Mouse (Mus musculus) CH12.LX (cell line): ENCODE data around the gene Gstt2. TPM values are rescaled to one million over a fixed set of nuclear protein-coding genes. Genes with fewer than 3 reads are reported as not detected.

ENCODE experiments used
- DNase-seq: peaks from one replicate; pipeline ENCODE4 v3.0.0-alpha.2; 2013; ENCODE audit errors: extremely low read depth
- H3K27ac ChIP-seq: 2 replicates; pipeline ENCODE4 v1.5.1; 2012; ENCODE audit warnings: low read depth, mild to moderate bottlenecking, control low read depth, moderate library complexity; ENCODE audit not compliant: insufficient read depth
- H3K27me3 ChIP-seq: replicated peaks from 2 replicates; pipeline ENCODE3; 2012; ENCODE audit warnings: inconsistent platforms
- H3K36me3 ChIP-seq, 2 experiments: replicated peaks in 1 of 2; 2 replicates each; pipeline versions ENCODE3 to v1.6.1; 2012; ENCODE audit warnings: inconsistent platforms in 1 of 2, low read length in 1 of 2, mild to moderate bottlenecking in 1 of 2, mixed read lengths in 1 of 2, moderate library complexity in 1 of 2; ENCODE audit not compliant: control insufficient read depth in 1 of 2, insufficient read depth in 1 of 2
- H3K4me1 ChIP-seq, 2 experiments: 2 replicates each; pipeline ENCODE4 v1.6.1; 2012; ENCODE audit warnings: inconsistent platforms in 1 of 2, moderate library complexity in 1 of 2; ENCODE audit not compliant: insufficient read depth in 2 of 2, control insufficient read depth in 1 of 2
- H3K4me2 ChIP-seq: 2 replicates; pipeline ENCODE4 v1.6.1; 2012; ENCODE audit warnings: low read depth, mild to moderate bottlenecking, control low read depth; ENCODE audit not compliant: poor library complexity, insufficient read depth, severe bottlenecking
- H3K4me3 ChIP-seq, 3 experiments: fragments of 150-350 bp in 1 of 3; sonication (generic) in 1 of 3; replicated peaks in 1 of 3; 2 replicates each; pipeline versions ENCODE3 to v1.5.1; 2011 to 2012; ENCODE audit warnings: low read depth in 2 of 3, low read length in 2 of 3, mild to moderate bottlenecking in 2 of 3, moderate library complexity in 2 of 3, control low read depth in 1 of 3, improper control_type of control experiment in 1 of 3, inconsistent platforms in 1 of 3, mixed read lengths in 1 of 3; ENCODE audit not compliant: poor library complexity in 1 of 3
- H3K79me2 ChIP-seq: replicated peaks from 2 replicates; pipeline ENCODE4 v1.6.1; 2012; ENCODE audit warnings: mild to moderate bottlenecking, moderate library complexity; ENCODE audit not compliant: control insufficient read depth, poor library complexity, insufficient read depth, severe bottlenecking; ENCODE audit errors: extremely low read depth
- H3K9ac ChIP-seq: 2 replicates; pipeline ENCODE4 v1.6.1; 2012; ENCODE audit warnings: low read depth, mild to moderate bottlenecking, control low read depth, moderate library complexity; ENCODE audit not compliant: insufficient read depth
- H3K9me3 ChIP-seq: replicated peaks from 2 replicates; pipeline ENCODE3; 2012; ENCODE audit warnings: low read length, inconsistent platforms, mixed read lengths
- CHD1 ChIP-seq: IDR thresholded peaks from 2 replicates; pipeline ENCODE4 v1.6.1; 2012; ENCODE audit warnings: low read depth, low read length, improper control_type of control experiment, inconsistent platforms
- CHD2 ChIP-seq: IDR thresholded peaks from 2 replicates; pipeline ENCODE4 v1.6.1; 2011; ENCODE audit warnings: low read length, improper control_type of control experiment
- CTCF ChIP-seq, 2 experiments: IDR thresholded peaks in 1 of 2; conservative IDR thresholded peaks in 1 of 2; 2 replicates each; pipeline ENCODE4 v1.5.1; 2011 to 2012; ENCODE audit warnings: low read depth in 2 of 2, low read length in 2 of 2, improper control_type of control experiment in 1 of 2, inconsistent platforms in 1 of 2, mild to moderate bottlenecking in 1 of 2, moderate library complexity in 1 of 2
- E2F4 ChIP-seq: IDR thresholded peaks from 2 replicates; pipeline ENCODE4 v1.6.1; 2011; ENCODE audit warnings: low read depth, low read length, improper control_type of control experiment; ENCODE audit not compliant: insufficient replicate concordance
- ELF1 ChIP-seq: IDR thresholded peaks from 2 replicates; pipeline ENCODE4 v1.6.1; 2014; ENCODE audit warnings: low read depth, mild to moderate bottlenecking, inconsistent platforms, low read length, improper control_type of control experiment
- EP300 ChIP-seq: IDR thresholded peaks from 2 replicates; pipeline ENCODE4 v1.6.1; 2011; ENCODE audit warnings: low read length, improper control_type of control experiment
- ETS1 ChIP-seq: conservative IDR thresholded peaks from 2 replicates; pipeline ENCODE4 v1.6.1; 2012; ENCODE audit warnings: low read depth, mild to moderate bottlenecking, inconsistent platforms, low read length, improper control_type of control experiment, moderate library complexity
- IRF4 ChIP-seq: IDR thresholded peaks from 2 replicates; pipeline ENCODE4 v1.6.1; 2014; ENCODE audit warnings: low read depth, mild to moderate bottlenecking, inconsistent platforms, low read length, improper control_type of control experiment
- JUN ChIP-seq: IDR thresholded peaks from 2 replicates; pipeline ENCODE4 v1.6.1; 2011; ENCODE audit warnings: low read depth, mild to moderate bottlenecking, low read length, improper control_type of control experiment, moderate library complexity; ENCODE audit not compliant: insufficient read depth
- JUND ChIP-seq: conservative IDR thresholded peaks from 2 replicates; pipeline ENCODE4 v1.6.1; 2011; ENCODE audit warnings: low read depth, low read length, improper control_type of control experiment
- KAT2A ChIP-seq: IDR thresholded peaks from 2 replicates; pipeline ENCODE4 v1.6.1; 2012; ENCODE audit warnings: low read length, improper control_type of control experiment, inconsistent platforms; ENCODE audit not compliant: insufficient replicate concordance
- MAFK ChIP-seq: IDR thresholded peaks from 2 replicates; pipeline ENCODE4 v1.6.1; 2011; ENCODE audit warnings: low read length, improper control_type of control experiment; ENCODE audit not compliant: insufficient replicate concordance
- MAX ChIP-seq: IDR thresholded peaks from 2 replicates; pipeline ENCODE4 v1.6.1; 2011; ENCODE audit warnings: low read length, improper control_type of control experiment
- MAZ ChIP-seq: IDR thresholded peaks from 2 replicates; pipeline ENCODE4 v1.6.1; 2012; ENCODE audit warnings: low read depth, mild to moderate bottlenecking, inconsistent platforms, low read length, improper control_type of control experiment, moderate library complexity
- MXI1 ChIP-seq: IDR thresholded peaks from 2 replicates; pipeline ENCODE4 v1.6.1; 2011; ENCODE audit warnings: mild to moderate bottlenecking, low read depth, low read length, improper control_type of control experiment
- MYC ChIP-seq: IDR thresholded peaks from 2 replicates; pipeline ENCODE4 v1.6.1; 2011; ENCODE audit warnings: low read depth, mild to moderate bottlenecking, improper control_type of control experiment, low read length
- PAX5 ChIP-seq: IDR thresholded peaks from 2 replicates; pipeline ENCODE4 v1.6.1; 2012; ENCODE audit warnings: low read length, inconsistent platforms, mixed read lengths
- POLR2A ChIP-seq: IDR thresholded peaks from 2 replicates; pipeline ENCODE4 v1.6.1; 2011; ENCODE audit warnings: low read depth, mild to moderate bottlenecking, improper control_type of control experiment, low read length
- POLR2AphosphoS2 ChIP-seq: IDR thresholded peaks from 2 replicates; pipeline ENCODE4 v1.6.1; 2011; ENCODE audit warnings: low read depth, low read length, improper control_type of control experiment
- SIN3A ChIP-seq: IDR thresholded peaks from 2 replicates; pipeline ENCODE4 v1.6.1; 2012; ENCODE audit warnings: low read length, improper control_type of control experiment, inconsistent platforms
- SMC3 ChIP-seq: IDR thresholded peaks from 2 replicates; pipeline ENCODE4 v1.6.1; 2011; ENCODE audit warnings: low read depth, low read length, improper control_type of control experiment
- USF1 ChIP-seq: IDR thresholded peaks from 2 replicates; pipeline ENCODE4 v1.6.1; 2014; ENCODE audit warnings: low read depth, mild to moderate bottlenecking, inconsistent platforms, low read length, improper control_type of control experiment
- USF2 ChIP-seq: conservative IDR thresholded peaks from 2 replicates; pipeline ENCODE4 v1.6.1; 2011; ENCODE audit warnings: low read depth, low read length, improper control_type of control experiment
- ZC3H11A ChIP-seq: IDR thresholded peaks from 2 replicates; pipeline ENCODE4 v1.6.1; 2012; ENCODE audit warnings: low read depth, mild to moderate bottlenecking, inconsistent platforms, low read length, improper control_type of control experiment
- ZKSCAN1 ChIP-seq: IDR thresholded peaks from 2 replicates; pipeline ENCODE4 v1.6.1; 2012; ENCODE audit warnings: low read depth, inconsistent platforms, low read length, improper control_type of control experiment, borderline replicate concordance
- dilution Hi-C: fragments of 300-500 bp; cut with MboI; formaldehyde crosslinking; loops from 2 replicates; pipeline ENCODE4 v1.14.3; 2020; ENCODE audit warnings: low sequenced_read_pairs; ENCODE audit not compliant: extremely low pct_unique_long_range_greater_than_20kb, extremely low pct_ligation_motif_present
- in situ Hi-C: fragments of 300-500 bp; cut with MboI; formaldehyde crosslinking; loops from 3 replicates; pipeline ENCODE4 v1.14.3; 2019; ENCODE audit warnings: low sequenced_read_pairs, low pct_ligation_motif_present, low pct_unique_long_range_greater_than_20kb, mixed read lengths
- polyA plus RNA-seq: library from polyadenylated mRNA; unstranded; fragments of >175 nt; gene quantifications from 2 replicates; pipeline ENCODE4 v1.2.1, GENCODE M21; 2012; ENCODE audit warnings: low read depth; ENCODE audit not compliant: insufficient read length
- total RNA-seq, 2 experiments: library from RNA; depleted of rRNA; stranded (reverse); fragments of 300-350 nt in 1 of 2; fragments of >200 nt in 1 of 2; gene quantifications; 2 replicates each; pipeline ENCODE4 v1.2.3; 2012 to 2014

Gene Gstt2
- total and polyA plus RNA-seq, 3 experiments = 126 to 253 (median 197) TPM

- no peak overlapping the region for H3K27ac ChIP-seq
- TF ChIP-seq MAX (no peak), MAFK (no peak), PAX5 (no peak)
- peaks cover 0 to 12% of the 10 kb centered on the region in 2 experiments for H3K36me3 ChIP-seq
- no peaks in the 10 kb centered on the region for H3K27me3 ChIP-seq
- dilution Hi-C loops = no loop called here
- H3K4me2 ChIP-seq = no peak overlapping the region
- in situ Hi-C loops = loop anchor here (5.0 kb wide), 1 partner anchor 46 kb away; the partner anchor contains the start of genes Gm20441 and Gstt3
- H3K4me1 ChIP-seq = peaks cover 3 to 54% of the 10 kb centered on the region in 2 experiments; a peak in 2 of 4 replicates
- no peaks in the 10 kb centered on the region for H3K79me2 ChIP-seq
- no peak overlapping the region for H3K9ac ChIP-seq
- peaks cover 33% of the 10 kb centered on the region for H3K9me3 ChIP-seq
- H3K4me3 ChIP-seq = no peak overlapping the region
- no peak for DNase-seq
These were observed 8.7 kb downstream of the Gstt2 start for GRCm38 (mm10) chr10:75828500-75828931.

GRCm38 (mm10) chr10:75827668-75828360, 9.4 kb downstream of the Gstt2 start:
- TF ChIP-seq MYC = no peak
- no peak for TF ChIP-seq USF2
- no peak for TF ChIP-seq EP300
- TF ChIP-seq CTCF (conservative IDR thresholded peaks at IDR 0.05 in 1 of 2, IDR thresholded peaks at IDR 0.05 in 1 of 2; ENCODE audit: low read depth in 2 of 2, low read length in 2 of 2) = no peak
- no peak for TF ChIP-seq CHD2
- TF ChIP-seq IRF4 = no peak
- no peak for TF ChIP-seq SMC3
- TF ChIP-seq, all 38 proteins: peak for 0
- no peaks in the 10 kb centered on the region for H3K79me2 ChIP-seq
- dilution Hi-C loops = no loop called here
- H3K9me3 ChIP-seq = peaks cover 36% of the 10 kb centered on the region
- peaks cover 0 to 12% of the 10 kb centered on the region in 2 experiments for H3K36me3 ChIP-seq
- H3K4me1 ChIP-seq = peaks cover 3 to 53% of the 10 kb centered on the region in 2 experiments; a peak in 2 of 4 replicates
- no peak overlapping the region for H3K27ac ChIP-seq
- DNase-seq = no peak
- in situ Hi-C loops = loop anchor here (5.0 kb wide), 1 partner anchor 46 kb away; the partner anchor contains the start of genes Gm20441 and Gstt3
- no peak overlapping the region for H3K9ac ChIP-seq
- no peak overlapping the region for H3K4me2 ChIP-seq
- H3K27me3 ChIP-seq = no peaks in the 10 kb centered on the region
- no peak overlapping the region for H3K4me3 ChIP-seq

- Histone ChIP-seq H3K4me3 (no peak overlapping the region), H3K79me2 (no peaks in the 10 kb centered on the region), H3K27me3 (no peaks in the 10 kb centered on the region), H3K4me1 (peaks cover 0 to 43% of the 10 kb centered on the region in 2 experiments; a peak in 2 of 4 replicates), H3K9me3 (peaks cover 49% of the 10 kb centered on the region), H3K27ac (peak overlapping the region; percentile 93; the same call in 1 of the 2 replicates), H3K9ac (no peak overlapping the region), H3K4me2 (no peak overlapping the region), H3K36me3 (peaks cover 0 to 11% of the 10 kb centered on the region in 2 experiments)
- in situ Hi-C loops (no loop called here), dilution Hi-C loops (no loop called here)
- peak; percentile 90 for DNase-seq
- TF ChIP-seq MAZ (no peak), USF1 (no peak), MXI1 (no peak), SMC3 (no peak; the same call in 1 of the 2 replicates), JUN (peak; percentile 93), CHD1 (no peak), ELF1 (no peak), POLR2A (no peak), IRF4 (peak; percentile 85), JUND (peak; percentile 93), E2F4 (no peak), CTCF (conservative IDR thresholded peaks at IDR 0.05 in 1 of 2, IDR thresholded peaks at IDR 0.05 in 1 of 2; ENCODE audit: low read depth in 2 of 2, low read length in 2 of 2) (no peak), ETS1 (peak; percentile 58; the same call in 1 of the 2 replicates), ZC3H11A (no peak), KAT2A (no peak), SIN3A (peak; percentile 78; the same call in 1 of the 2 replicates), POLR2AphosphoS2 (no peak), ZKSCAN1 (no peak), USF2 (no peak)
These were observed 12.7 kb downstream of the Gstt2 start for GRCm38 (mm10) chr10:75824530-75824929.
